Mouse (Mus musculus) layer of hippocampus, adult 9-10 months (tissue): Measurements from ENCODE around the gene Gm28845.
"Not testable (repeated sequence)": the region's sequence is repeated elsewhere in the genome, so short reads cannot be mapped to it uniquely, and the experiment has no call there.

Experiments
- DNase-seq: peaks from one replicate; pipeline ENCODE4 v3.0.0; 2022; ENCODE audit warnings: low spot score

Gene Gm28845

GRCm38 (mm10) chr1:65107654-65108279, 11.6 kb downstream of the Gm28845 start:
- no peak for DNase-seq

GRCm38 (mm10) chr1:65103273-65103672, 16.1 kb downstream of the Gm28845 start, which contains the start of gene Cryga:
Cryga (minus strand) TSS chr1:65103373.
- no peak for DNase-seq

- no peak for DNase-seq
Measured at GRCm38 (mm10) chr1:65096953-65097352, 22.4 kb downstream of the Gm28845 start.

GRCm38 (mm10) chr1:65091566-65091965, 27.8 kb downstream of the Gm28845 start:
- DNase-seq, result no peak

- no peak for DNase-seq
Measured at GRCm38 (mm10) chr1:65090370-65090769, 29.0 kb downstream of the Gm28845 start.

- DNase-seq, result no peak
Measured at GRCm38 (mm10) chr1:65088567-65089356, 30.6 kb downstream of the Gm28845 start.

GRCm38 (mm10) chr1:65082188-65082587, 37.2 kb downstream of the Gm28845 start, which contains the start of gene Crygb:
Crygb (minus strand) TSS chr1:65082288.
- DNase-seq, result no peak

GRCm38 (mm10) chr1:65075607-65076006, 43.8 kb downstream of the Gm28845 start:
- no peak for DNase-seq

GRCm38 (mm10) chr1:65073589-65073988, 45.8 kb downstream of the Gm28845 start, which contains the start of gene Crygc:
Crygc (minus strand) TSS chr1:65073689.
- DNase-seq, result no peak

GRCm38 (mm10) chr1:65067842-65068241, 51.5 kb downstream of the Gm28845 start:
- no peak for DNase-seq

- DNase-seq, result no peak
Measured at GRCm38 (mm10) chr1:65064201-65064600, 55.2 kb downstream of the Gm28845 start.

- DNase-seq, result no peak
Measured at GRCm38 (mm10) chr1:65063352-65063751, 56.0 kb downstream of the Gm28845 start, which contains the start of gene Crygd. Crygd (minus strand) TSS chr1:65063452.

GRCm38 (mm10) chr1:65052140-65052539, 67.2 kb downstream of the Gm28845 start:
- no peak for DNase-seq

- DNase-seq, result no peak
Measured at GRCm38 (mm10) chr1:65051696-65052095, 67.7 kb downstream of the Gm28845 start.

- not testable (repeated sequence) for DNase-seq
Measured at GRCm38 (mm10) chr1:65050952-65051351, 68.4 kb downstream of the Gm28845 start, which contains the start of gene Cryge. Cryge (minus strand) TSS chr1:65051149.
